Mouse (Mus musculus): ENCODE results near the gene Col18a1.

Gene Col18a1

GRCm38 (mm10) chr10:77165963-77166717 lies at the start of gene Col18a1:
TSS of gene Col18a1 (minus strand) at chr10:77166548.
- DNase-seq, result no peak

- DNase-seq, result no peak
These were observed 49.3 kb upstream of the Col18a1 start for GRCm38 (mm10) chr10:77215641-77216040.

- no peak for DNase-seq
These were observed 48.2 kb upstream of the Col18a1 start for GRCm38 (mm10) chr10:77214586-77214985.

- no peak for DNase-seq
These were observed 47.1 kb upstream of the Col18a1 start for GRCm38 (mm10) chr10:77213483-77213882.

DNA sequence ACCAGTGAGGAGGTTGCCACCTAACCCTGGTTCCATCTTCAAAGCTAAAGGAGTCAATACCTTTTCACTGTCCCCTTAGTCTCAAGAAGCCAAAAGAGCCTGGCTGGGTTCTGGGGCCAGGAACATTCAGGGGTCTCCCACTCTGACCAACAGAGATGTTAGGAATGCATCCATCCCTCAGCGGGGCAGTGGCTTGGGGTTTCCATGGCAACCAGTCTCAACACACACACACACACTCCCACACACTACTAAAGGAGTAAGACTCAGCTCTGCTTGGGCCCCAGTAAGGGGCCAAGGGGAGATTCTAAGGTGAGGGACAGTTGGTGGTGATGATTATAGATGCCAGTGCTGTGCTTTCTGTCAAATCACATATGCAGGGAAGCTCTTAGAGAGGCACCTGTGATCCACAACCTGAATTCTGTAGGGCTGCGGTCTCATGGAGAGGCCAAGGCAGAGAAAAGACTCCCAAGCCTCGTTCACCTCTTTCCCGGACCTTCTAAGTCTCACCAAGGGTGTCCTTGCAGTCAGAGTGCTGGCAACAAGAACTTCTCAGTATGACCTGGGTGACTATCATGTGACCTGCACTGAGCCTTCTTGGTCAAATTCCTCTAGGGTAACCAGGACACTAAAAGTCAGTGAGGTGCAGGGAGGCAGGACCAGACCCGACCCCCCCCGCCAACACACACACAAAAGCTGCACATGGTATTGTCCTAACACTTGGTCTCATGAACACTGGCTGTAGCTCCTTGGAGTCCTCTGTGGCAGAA lies 46.2 kb upstream of the Col18a1 start:
- no peak for DNase-seq

DNA sequence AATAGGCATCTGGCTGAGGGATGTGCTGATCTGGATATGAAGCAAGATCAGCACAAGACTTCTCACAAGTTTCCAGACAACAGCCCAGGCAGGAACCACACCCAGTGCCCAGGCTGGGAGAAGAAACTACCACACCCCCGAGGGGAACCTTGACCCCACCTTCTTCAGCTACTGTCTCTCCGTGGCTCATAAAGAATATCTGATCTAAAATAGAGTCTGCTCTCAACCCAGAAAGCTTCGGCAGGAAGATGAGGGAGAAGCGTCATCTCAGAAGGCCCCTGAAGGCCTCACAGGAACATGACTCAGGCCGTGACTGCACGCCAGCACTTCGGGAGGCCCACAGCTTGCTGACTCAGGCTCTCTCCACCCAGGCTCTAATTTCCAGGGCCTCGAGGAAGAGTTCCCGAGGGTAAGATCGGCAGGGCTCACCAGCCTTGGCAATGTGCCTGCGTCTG lies 44.8 kb upstream of the Col18a1 start:
- DNase-seq, result no peak

- no peak for DNase-seq
These were observed 44.3 kb upstream of the Col18a1 start for GRCm38 (mm10) chr10:77210666-77211065.

DNA sequence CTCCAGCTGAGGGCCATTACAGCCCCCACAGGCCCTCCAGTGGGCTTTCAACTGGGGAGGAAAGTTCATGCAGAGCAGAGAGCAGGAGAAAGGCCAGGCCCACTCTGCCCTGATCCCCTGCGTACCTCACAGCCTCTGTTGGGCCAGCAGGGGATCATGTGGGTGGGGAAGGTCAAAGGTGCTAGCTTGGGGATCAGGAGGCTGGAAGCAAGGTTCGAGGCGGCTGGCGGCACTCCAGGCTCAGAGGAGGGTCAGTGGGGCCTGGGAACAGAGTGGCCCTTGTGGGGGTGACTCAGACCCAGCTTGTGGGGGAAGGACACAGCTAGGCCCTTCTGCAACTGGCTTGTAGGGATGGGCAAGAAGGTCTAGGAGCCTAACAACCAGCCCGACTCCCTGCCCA lies 42.9 kb upstream of the Col18a1 start:
- no peak for DNase-seq

DNA sequence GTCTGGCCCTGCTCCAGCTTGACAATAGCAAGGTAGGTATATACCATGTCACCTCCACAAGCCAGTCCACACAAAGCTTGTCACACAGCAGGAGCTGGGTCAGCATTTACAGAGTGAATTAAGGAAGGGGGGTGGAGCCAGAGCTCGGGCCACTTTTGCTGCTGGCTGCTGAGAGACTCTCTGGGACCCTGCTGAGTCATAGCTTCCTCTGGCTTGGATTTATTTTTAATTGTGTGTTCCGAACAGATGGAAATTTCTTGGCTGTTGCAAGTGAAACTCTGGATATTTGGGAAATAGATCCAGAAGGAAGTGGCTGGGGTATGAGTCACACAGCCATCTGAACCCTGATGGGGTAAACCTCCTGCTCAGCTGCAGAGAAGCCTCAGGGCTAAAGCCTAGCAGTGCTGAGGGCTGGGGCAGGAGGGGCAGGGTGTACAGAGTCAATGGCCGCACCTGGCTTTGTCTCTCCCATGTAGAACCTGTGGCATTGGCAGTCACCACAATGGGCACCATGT lies 40.3 kb upstream of the Col18a1 start:
- no peak for DNase-seq

DNA sequence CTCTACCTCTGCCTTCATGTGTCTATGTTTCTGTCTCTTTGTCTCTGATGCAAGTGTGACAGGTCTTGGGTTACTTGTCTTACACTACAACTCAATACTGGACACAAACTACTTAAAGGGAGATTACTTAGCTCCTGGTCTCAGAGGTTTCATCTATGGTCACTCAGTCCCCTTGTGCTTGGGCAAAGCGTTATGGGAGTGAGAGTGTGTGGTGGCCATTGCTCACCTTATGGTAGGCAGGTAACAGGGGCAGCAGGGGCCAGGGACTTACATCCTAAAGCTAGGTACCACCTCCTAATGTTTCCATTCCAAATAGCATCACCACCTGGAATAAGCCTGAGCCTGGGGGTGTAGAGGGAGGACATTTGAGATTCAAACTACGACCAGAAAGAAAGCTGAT lies 39.8 kb upstream of the Col18a1 start:
- no peak for DNase-seq

- DNase-seq, result no peak
These were observed 37.6 kb upstream of the Col18a1 start for GRCm38 (mm10) chr10:77203960-77204359.

GRCm38 (mm10) chr10:77201919-77202318 lies 35.6 kb upstream of the Col18a1 start:
- DNase-seq, result no peak

- DNase-seq, result no peak
These were observed 33.9 kb upstream of the Col18a1 start for GRCm38 (mm10) chr10:77200295-77200694.

DNA sequence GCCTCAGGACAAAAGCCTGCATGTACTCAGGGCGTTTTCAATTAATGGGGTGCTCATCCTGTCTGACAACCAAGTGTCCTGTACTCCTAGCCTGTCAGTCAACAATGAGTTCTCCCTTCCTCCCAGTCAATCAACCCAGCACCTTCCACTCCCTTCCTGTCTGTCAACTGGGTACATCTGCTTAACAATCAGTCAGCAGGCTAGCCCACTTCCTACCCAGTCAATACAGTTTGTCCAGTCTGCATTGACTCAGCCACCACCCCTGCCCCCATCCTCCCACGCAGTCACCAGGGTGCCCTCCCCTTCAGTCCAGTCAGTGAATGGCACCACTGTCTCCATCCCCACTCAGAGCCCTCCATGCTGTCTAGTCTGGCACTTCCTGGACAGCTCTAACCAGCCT lies 32.9 kb upstream of the Col18a1 start:
- DNase-seq, result no peak

GRCm38 (mm10) chr10:77197469-77198209 lies 31.3 kb upstream of the Col18a1 start:
- no peak for DNase-seq

- no peak for DNase-seq
These were observed 30.3 kb upstream of the Col18a1 start for GRCm38 (mm10) chr10:77196676-77197075.

DNA sequence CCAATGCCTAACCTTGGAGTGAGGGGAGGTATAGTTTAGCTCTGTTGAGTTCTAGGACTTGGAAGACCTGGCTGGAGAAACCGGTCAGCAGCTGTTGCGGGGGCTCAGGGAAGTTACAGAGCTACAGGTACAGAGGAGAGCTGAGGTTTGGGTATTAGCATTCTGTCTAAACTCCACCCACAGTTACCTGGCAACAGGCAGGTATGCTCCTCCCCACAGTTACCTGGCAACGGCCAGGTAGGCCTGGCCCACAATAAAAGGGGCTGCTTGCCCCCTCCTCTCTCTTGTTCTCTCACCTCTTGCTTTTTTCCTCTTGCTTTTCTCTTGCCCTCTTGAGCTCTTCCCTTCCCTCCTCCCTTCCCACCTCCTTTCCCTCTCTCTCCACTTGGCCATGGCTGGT lies 29.8 kb upstream of the Col18a1 start:
- DNase-seq, result no peak

DNA sequence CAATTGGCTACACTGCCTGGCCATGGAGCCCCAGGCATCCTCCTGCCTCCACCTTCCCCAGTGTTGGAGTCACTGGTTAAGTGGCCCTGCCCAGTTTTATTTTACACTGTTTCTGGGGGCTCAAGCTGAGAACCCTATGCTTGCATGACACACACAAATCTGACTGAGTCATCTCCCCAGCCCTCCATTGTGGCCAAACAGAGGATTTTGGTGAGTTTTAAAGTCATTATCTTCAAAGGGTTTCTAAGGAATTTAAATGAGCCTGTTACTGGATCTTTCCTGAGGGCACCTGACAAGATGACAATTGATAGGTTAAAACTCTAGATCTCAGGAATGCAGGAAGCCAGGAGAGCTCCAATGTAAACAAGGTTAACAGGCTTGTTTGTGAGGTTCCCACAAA lies 27.1 kb upstream of the Col18a1 start:
- DNase-seq, result no peak

GRCm38 (mm10) chr10:77192745-77193144 lies 26.4 kb upstream of the Col18a1 start:
- DNase-seq, result no peak

DNA sequence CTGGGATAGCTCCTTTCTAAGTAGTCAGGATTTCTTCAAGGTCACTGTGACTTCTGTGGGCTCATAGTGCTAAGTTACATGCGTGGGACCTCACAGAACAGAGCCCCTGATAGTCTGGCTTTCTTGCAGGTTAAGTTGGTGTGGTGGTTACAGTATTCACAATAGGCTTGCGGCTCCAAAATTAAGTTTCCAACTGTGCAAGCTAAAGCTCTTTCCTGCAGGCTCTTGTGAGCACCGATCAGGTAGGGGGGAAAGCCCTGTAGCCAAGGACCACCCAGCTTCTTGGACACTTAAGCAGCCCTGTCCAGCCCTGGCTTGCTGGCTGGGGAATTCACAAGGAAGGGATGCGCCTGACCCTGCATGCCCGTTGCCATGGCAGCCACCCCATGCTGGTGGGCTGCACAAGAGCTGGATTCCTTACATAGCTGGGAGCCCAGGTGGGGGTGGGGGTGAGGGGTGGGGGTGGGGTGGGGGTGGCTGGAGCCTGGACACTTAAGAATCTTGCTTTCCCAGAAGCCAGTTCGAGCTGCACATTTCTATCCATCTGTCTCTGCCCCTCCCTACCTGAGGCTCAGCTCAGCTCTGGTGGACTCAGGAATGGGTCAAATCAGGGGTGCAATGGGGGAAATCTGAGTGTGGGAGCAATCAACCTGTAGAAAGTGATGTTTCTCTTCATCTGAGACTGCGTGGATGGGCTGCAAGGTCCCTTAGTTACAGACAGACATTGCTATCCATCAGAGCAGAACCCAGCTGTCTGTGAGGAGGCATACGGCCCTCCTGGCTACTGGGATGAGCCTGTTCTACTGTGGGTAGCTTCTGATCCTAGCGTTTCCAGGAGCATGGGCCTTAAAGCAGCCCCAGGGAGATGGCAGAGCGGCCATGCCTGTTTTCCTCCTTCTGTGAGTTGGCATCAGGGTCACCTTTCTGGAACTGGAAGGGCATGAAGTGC lies 24.9 kb upstream of the Col18a1 start:
- DNase-seq, result no peak

DNA sequence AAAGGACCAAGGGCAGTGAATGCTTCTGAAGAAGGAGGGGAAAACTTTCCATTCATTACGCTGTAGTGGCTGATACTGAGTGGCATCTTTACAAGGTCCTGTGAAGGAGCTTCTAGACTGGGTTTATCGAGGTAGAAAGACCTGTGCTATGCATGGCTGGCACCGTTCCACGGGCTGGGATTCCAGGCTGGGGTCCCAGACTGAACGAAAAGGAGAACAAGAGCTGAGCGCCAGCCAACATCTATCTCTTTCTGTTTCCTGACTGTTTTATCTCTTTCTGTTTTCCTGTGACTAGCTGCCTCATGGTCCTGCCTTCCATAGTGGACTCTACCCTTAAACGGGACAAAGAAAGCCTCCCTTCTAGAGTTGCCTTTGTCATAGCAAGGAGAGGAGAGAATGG lies 21.1 kb upstream of the Col18a1 start:
- no peak for DNase-seq

DNA sequence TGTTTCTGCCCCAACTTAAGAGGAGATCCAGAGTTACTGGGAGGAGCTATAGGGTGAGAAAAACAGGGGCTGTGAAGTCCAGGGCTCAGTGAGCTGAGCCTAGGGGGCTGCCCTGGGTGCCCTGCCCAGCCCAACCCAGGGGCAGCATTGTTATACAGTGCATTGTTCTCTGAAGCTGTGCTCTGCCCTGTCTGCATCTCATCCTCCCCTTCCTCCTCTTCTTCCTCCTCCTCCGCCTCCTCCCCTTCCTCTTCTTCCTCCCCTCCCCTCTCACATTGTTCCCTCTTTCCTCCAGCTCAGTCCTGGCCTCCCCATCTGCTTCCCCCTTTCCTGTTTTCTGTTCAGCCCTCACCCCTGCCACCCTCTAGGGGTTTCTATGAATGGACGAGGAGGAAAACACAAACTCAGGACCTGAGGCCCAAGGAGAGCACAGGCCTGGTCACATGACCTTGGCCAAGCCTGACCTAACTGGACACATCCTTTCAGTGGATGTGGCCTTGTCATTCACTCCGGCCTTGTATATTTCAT lies 16.5 kb upstream of the Col18a1 start:
- no peak for DNase-seq

Data from thymus, adult 18-20 months (tissue).